ENCODE assay signal across 27 mouse cellular contexts in genomic region chr1:180536719-180537118, GRCm38 (mm10). TPM values are rescaled to one million over a fixed set of nuclear protein-coding genes. Genes with fewer than 3 reads are reported as not detected.
DNase-seq lines count a peak whose midpoint lies in the region; ATAC-seq and TF ChIP-seq lines count a peak whose summit lies in the region.
"Had no signal": no experiment of that assay in that cellular context is flagged by ENCODE, and none has a peak within 500 bp of the region (broad histone marks: within the 10 kb centered on the region; RNA-seq: fewer than 3 reads in every experiment).

No protein-coding gene starts in this region.

- H3K4me3 ChIP-seq in layer of hippocampus, adult 2 months: no peak overlapping the region
- H3K4me3 ChIP-seq: heart, embryonic 13.5 days; hindbrain, embryonic 13.5 days; limb, embryonic 12.5 days; liver, embryonic 12.5 days; midbrain, embryonic 12.5 days had no signal

- TF ChIP-seq CTCF in layer of hippocampus, adult 2 months (conservative IDR thresholded peaks at IDR 0.05): no peak

- H3K27ac ChIP-seq in layer of hippocampus, adult 2 months: no peak overlapping the region
- H3K27ac ChIP-seq: heart, embryonic 13.5 days; hindbrain, embryonic 13.5 days; limb, embryonic 12.5 days; liver, embryonic 12.5 days; midbrain, embryonic 12.5 days; stomach, postnatal 0 days had no signal

- peak; percentile 52 for ATAC-seq in megakaryocyte, adult 5-6 weeks (ENCODE audit: poor library complexity, severe bottlenecking)
- ATAC-seq: liver, embryonic 12.5 days had no signal

- DNase-seq in layer of hippocampus, adult 9-11 months: peak; percentile 37
- no peak for DNase-seq in layer of hippocampus, adult 2 months (ENCODE audit: low spot score in 2 of 2)
- peak; percentile 40 to 43 for DNase-seq in spleen, postnatal 36 days (ENCODE audit: low spot score in 2 of 2)
- no peak for DNase-seq in spleen, postnatal 14 days (ENCODE audit: low spot score in 2 of 2)
- DNase-seq in cerebellum, postnatal 4 days (ENCODE audit: low spot score in 2 of 2): no peak
- no peak for DNase-seq in adrenal gland, adult 2 months
- DNase-seq in right cerebral cortex, adult 18-20 months: no peak
- DNase-seq: adrenal gland, postnatal 36 days; cerebellum, adult 9-10 months; gastrocnemius, postnatal 14 days; heart, adult 18-20 months; heart, postnatal 14 days; kidney, adult 8-10 months; kidney, postnatal 10 days; lung, adult 2 months; lung, postnatal 36 days; right cerebral cortex, postnatal 25 days; spleen, adult 18-20 months; thymus, adult 2 months; thymus, postnatal 4 days had no signal

RNA-seq across cellular contexts. Expression of gene Parp1, which starts 32.0 kb away (rescaled TPM):
- 100 to 1,000 TPM; 122 to 153 TPM for total RNA-seq in layer of hippocampus, adult 2 months (2021)
- 38.4 and 41.6 TPM in 2 replicates for total RNA-seq in megakaryocyte, adult 5-6 weeks (2015)
- 97.3 and 107 TPM in 2 replicates for total RNA-seq in megakaryocyte, adult 5-6 weeks (2017)
- 10 to 100 TPM; 55.6 to 77.1 TPM for total RNA-seq in adrenal gland, adult 2 months (2021)
- 22.2 and 28.2 TPM in 2 replicates for polyA plus RNA-seq in adrenal gland, adult 2 months (2012; rRNA removed)

RNA-seq across cellular contexts. Expression of gene Stum, which starts 53.4 kb away (rescaled TPM):
- 100 to 1,000 TPM; 298 to 309 TPM for total RNA-seq in layer of hippocampus, adult 2 months (2021)
- not detected in 2 replicates for total RNA-seq in megakaryocyte, adult 5-6 weeks (2015)
- not detected in 2 replicates for total RNA-seq in megakaryocyte, adult 5-6 weeks (2017)
- total RNA-seq in adrenal gland, adult 2 months (2021): under 1 TPM; 0.52 to 0.63 TPM
- polyA plus RNA-seq in adrenal gland, adult 2 months (2012; rRNA removed): 0.19 and 2.0 TPM in 2 replicates

Comparison
In these comparisons a context has a peak if more than half of its experiments do, and no peak if none do; other contexts are left out.
1. DNase-seq: peak in layer of hippocampus, adult 9-11 months (single experiment) and spleen, postnatal 36 days (2 of 2); none in layer of hippocampus, adult 2 months (0 of 2), spleen, postnatal 14 days (0 of 2), cerebellum, postnatal 4 days (0 of 2), adrenal gland, adult 2 months (single experiment) and right cerebral cortex, adult 18-20 months (single experiment).
2. RNA of gene Stum, which starts 53.4 kb away (total RNA-seq): 298 to 309 TPM in layer of hippocampus, adult 2 months; 0.52 to 0.63 TPM in adrenal gland, adult 2 months and not detected in megakaryocyte, adult 5-6 weeks; every median in the first group is over 100 times any median in the second.